Mouse (Mus musculus): Measurements from ENCODE around the gene Rps12-ps3. TPM values are rescaled to one million over a fixed set of nuclear protein-coding genes. Genes with fewer than 3 reads are reported as not detected.

Gene Rps12-ps3
- 9.8 and 28.2 TPM in 2 replicates for polyA plus RNA-seq (2014; fragmentation: Nextera tagmentation; extraction: Ambion mirVana)

DNA sequence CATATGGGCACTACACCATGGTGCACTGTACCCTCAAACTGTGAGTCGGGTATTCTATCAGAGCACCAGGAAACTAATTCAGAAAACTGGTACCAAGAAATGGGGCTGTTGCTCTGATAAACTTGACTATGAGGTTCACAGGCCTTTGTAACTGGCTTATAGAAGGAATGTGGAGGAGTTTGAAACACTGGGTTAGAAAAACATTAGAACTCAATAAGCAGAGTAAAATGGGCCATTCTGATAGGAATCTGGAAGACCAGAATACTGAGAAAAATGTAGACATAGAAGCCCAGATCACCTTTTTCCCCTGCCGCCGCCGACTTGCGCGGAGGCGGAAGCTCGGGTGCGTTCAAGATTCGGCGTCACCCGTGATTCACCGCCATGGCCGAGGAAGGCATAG lies at the start of gene Rps12-ps3:
Gene Rps12-ps3 (plus strand): TSS at position 301 of the 400 bp plus-strand sequence.
- no peak within 1 kb of the TSS for H3K4me3 ChIP-seq (ENCODE audit: low read depth, low read length)
- no peak within 1 kb of the TSS for H3K4me2 ChIP-seq (ENCODE audit: low read length)
- no peak within 1 kb of the TSS for H3K27ac ChIP-seq (ENCODE audit: low read depth, low read length)
- H3K9ac ChIP-seq (ENCODE audit: low read length), result no peak within 1 kb of the TSS
- no peaks in the 10 kb centered on the region for H3K27me3 ChIP-seq (replicated peaks; ENCODE audit: control insufficient read depth, insufficient read depth, low read length)
- ATAC-seq (no peak), DNase-seq (ENCODE audit: low spot score) (no peak)
- H3K36me3 ChIP-seq (ENCODE audit: control insufficient read depth, insufficient read depth, low read length), result peaks cover 11% of the 10 kb centered on the region; the same call in 1 of the 2 replicates
- WGBS, result 98% methylated on average over 11 of the region's 14 CpGs
- H3K9me3 ChIP-seq (replicated peaks; ENCODE audit: control insufficient read depth, low read length), result no peaks in the 10 kb centered on the region
- no peaks in the 10 kb centered on the region for H3K4me1 ChIP-seq (ENCODE audit: control insufficient read depth, insufficient read depth, low read length)

DNA sequence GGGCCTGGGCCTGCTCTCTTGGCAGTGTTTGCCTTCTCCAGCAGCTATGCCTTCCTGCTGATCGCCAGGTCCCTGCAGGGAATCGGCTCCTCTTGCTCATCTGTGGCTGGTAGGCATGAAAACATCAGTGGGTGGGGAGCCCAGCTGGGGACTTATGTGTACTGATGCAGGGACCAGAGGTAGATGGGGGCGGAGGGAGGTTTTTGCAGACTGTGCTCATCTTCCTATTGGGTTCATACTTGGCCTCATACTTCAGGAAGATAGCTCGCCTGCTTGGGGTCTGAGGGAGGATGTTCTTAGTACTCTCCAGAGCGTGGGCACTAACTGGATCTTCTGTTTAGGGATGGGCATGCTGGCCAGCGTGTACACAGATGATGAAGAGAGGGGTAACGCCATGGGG lies 48.9 kb upstream of the Rps12-ps3 start:
- H3K9ac ChIP-seq (ENCODE audit: low read length), result no peak overlapping the region
- no peaks in the 10 kb centered on the region for H3K4me1 ChIP-seq (ENCODE audit: control insufficient read depth, insufficient read depth, low read length)
- no peaks in the 10 kb centered on the region for H3K27me3 ChIP-seq (replicated peaks; ENCODE audit: control insufficient read depth, insufficient read depth, low read length)
- H3K4me2 ChIP-seq (ENCODE audit: low read length), result no peak overlapping the region
- H3K36me3 ChIP-seq (ENCODE audit: control insufficient read depth, insufficient read depth, low read length), result no peaks in the 10 kb centered on the region
- no peak for DNase-seq (ENCODE audit: low spot score)
- no peaks in the 10 kb centered on the region for H3K9me3 ChIP-seq (replicated peaks; ENCODE audit: control insufficient read depth, low read length)
- WGBS, result 92% methylated on average over 7 of the region's 7 CpGs
- H3K4me3 ChIP-seq (ENCODE audit: low read depth, low read length), result no peak overlapping the region
- no peak for ATAC-seq
- no peak overlapping the region for H3K27ac ChIP-seq (ENCODE audit: low read depth, low read length)

DNA sequence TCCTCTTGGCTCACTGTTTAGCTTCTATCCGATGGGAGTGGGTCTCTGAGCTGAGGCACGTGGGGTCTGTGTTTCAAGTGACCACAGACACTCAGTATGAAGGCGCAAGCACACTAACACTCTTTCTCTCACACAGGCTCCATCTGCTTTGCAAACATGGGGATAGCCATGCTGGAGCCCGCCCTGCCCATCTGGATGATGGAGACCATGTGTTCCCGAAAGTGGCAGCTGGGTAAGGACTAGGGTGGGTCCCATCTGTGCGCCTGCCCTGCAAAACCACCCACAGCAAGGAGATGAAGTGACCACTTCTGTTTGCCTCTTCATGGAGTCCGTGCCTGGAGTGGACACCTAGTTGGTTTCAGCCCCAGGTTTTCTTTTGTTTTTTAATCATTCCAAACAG lies 45.7 kb upstream of the Rps12-ps3 start:
- H3K4me1 ChIP-seq (ENCODE audit: control insufficient read depth, insufficient read depth, low read length), result no peaks in the 10 kb centered on the region
- 89% methylated on average over 7 of the region's 7 CpGs for WGBS
- no peaks in the 10 kb centered on the region for H3K27me3 ChIP-seq (replicated peaks; ENCODE audit: control insufficient read depth, insufficient read depth, low read length)
- H3K4me2 ChIP-seq (ENCODE audit: low read length), result no peak overlapping the region
- no peaks in the 10 kb centered on the region for H3K36me3 ChIP-seq (ENCODE audit: control insufficient read depth, insufficient read depth, low read length)
- H3K9ac ChIP-seq (ENCODE audit: low read length), result no peak overlapping the region
- DNase-seq (ENCODE audit: low spot score) (no peak), ATAC-seq (no peak)
- no peaks in the 10 kb centered on the region for H3K9me3 ChIP-seq (replicated peaks; ENCODE audit: control insufficient read depth, low read length)
- no peak overlapping the region for H3K4me3 ChIP-seq (ENCODE audit: low read depth, low read length)
- H3K27ac ChIP-seq (ENCODE audit: low read depth, low read length), result no peak overlapping the region

DNA sequence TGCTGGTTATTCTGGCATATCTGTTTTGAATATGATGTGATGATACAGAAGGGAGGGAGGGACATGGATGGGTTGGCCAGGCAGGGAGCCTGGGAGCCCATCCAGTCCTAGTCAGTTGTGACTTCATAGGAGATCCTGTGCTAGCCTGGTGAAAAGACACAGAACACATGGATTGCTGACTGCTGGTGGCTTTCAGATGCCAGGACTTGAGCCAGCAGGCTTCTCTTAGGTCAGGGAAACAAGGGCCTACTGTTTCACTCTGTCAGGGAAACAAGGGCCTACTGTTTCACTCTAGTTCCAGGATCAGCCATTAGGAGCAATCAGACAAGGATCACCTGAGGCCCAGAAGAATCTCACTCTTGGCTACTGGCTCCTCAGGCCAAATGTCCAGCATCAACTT lies 41.2 kb upstream of the Rps12-ps3 start:
- 0 out of 2 replicates have a peak, but pooled peaks cover 4% of the 10 kb centered on the region for H3K36me3 ChIP-seq (ENCODE audit: control insufficient read depth, insufficient read depth, low read length)
- no peaks in the 10 kb centered on the region for H3K27me3 ChIP-seq (replicated peaks; ENCODE audit: control insufficient read depth, insufficient read depth, low read length)
- DNase-seq (ENCODE audit: low spot score) (no peak), ATAC-seq (no peak)
- no peak overlapping the region for H3K9ac ChIP-seq (ENCODE audit: low read length)
- no peak overlapping the region for H3K4me2 ChIP-seq (ENCODE audit: low read length)
- H3K4me3 ChIP-seq (ENCODE audit: low read depth, low read length), result no peak overlapping the region
- H3K27ac ChIP-seq (ENCODE audit: low read depth, low read length), result no peak overlapping the region
- H3K9me3 ChIP-seq (replicated peaks; ENCODE audit: control insufficient read depth, low read length), result no peaks in the 10 kb centered on the region
- H3K4me1 ChIP-seq (ENCODE audit: control insufficient read depth, insufficient read depth, low read length), result no peaks in the 10 kb centered on the region

DNA sequence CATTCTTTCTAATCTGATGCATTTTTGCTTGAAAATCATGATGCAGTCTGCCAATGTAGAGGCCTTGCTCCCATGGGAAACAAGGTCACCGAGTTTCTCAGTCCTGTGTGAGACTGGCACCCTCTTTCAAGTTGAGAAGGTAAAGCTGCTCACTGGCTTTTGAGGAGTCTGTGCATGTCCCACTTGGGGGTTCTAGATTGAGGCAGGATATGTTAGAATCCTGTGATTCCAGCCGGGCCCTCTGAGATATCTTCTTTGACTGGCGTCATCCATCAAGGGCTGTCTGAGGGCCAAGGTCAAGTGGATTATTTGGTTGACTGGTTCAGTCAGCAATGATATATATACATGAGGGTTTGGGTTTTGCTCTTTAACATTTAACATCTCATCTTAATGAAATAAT lies 40.1 kb upstream of the Rps12-ps3 start:
- Histone ChIP-seq H3K27me3 (replicated peaks; ENCODE audit: control insufficient read depth, insufficient read depth, low read length) (no peaks in the 10 kb centered on the region), H3K36me3 (ENCODE audit: control insufficient read depth, insufficient read depth, low read length) (0 out of 2 replicates have a peak, but pooled peaks cover 4% of the 10 kb centered on the region), H3K9me3 (replicated peaks; ENCODE audit: control insufficient read depth, low read length) (no peaks in the 10 kb centered on the region), H3K4me2 (ENCODE audit: low read length) (no peak overlapping the region), H3K4me1 (ENCODE audit: control insufficient read depth, insufficient read depth, low read length) (no peaks in the 10 kb centered on the region), H3K9ac (ENCODE audit: low read length) (no peak overlapping the region), H3K27ac (ENCODE audit: low read depth, low read length) (no peak overlapping the region), H3K4me3 (ENCODE audit: low read depth, low read length) (no peak overlapping the region)
- no peak for DNase-seq (ENCODE audit: low spot score)
- no peak for ATAC-seq
- WGBS, result 93% methylated on average over 3 of the region's 3 CpGs

DNA sequence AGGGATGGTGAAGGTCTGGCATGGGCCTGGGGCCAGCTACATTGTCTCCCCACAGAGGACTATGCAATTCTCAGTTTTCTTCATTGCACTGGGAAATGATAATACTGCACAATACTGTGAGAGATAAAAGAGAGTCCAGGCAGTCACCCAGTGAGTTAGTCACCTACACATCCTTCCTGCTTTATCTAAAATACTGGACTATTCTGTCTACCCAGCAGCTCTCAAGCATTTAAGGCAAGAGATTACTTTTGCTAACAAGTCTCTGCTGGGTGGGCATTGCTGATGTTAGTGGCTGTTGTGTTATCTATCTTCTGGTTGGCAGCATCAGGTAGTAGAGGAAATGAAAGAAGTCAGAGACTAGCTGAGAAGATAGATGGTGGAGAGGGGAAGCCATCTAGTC lies 33.0 kb upstream of the Rps12-ps3 start:
- no peak overlapping the region for H3K9ac ChIP-seq (ENCODE audit: low read length)
- H3K36me3 ChIP-seq (ENCODE audit: control insufficient read depth, insufficient read depth, low read length), result peaks cover 7% of the 10 kb centered on the region; the same call in 1 of the 2 replicates
- no peaks in the 10 kb centered on the region for H3K4me1 ChIP-seq (ENCODE audit: control insufficient read depth, insufficient read depth, low read length)
- DNase-seq (ENCODE audit: low spot score), result no peak
- no peaks in the 10 kb centered on the region for H3K27me3 ChIP-seq (replicated peaks; ENCODE audit: control insufficient read depth, insufficient read depth, low read length)
- H3K27ac ChIP-seq (ENCODE audit: low read depth, low read length), result no peak overlapping the region
- ATAC-seq, result no peak
- no peaks in the 10 kb centered on the region for H3K9me3 ChIP-seq (replicated peaks; ENCODE audit: control insufficient read depth, low read length)
- no peak overlapping the region for H3K4me3 ChIP-seq (ENCODE audit: low read depth, low read length)
- no peak overlapping the region for H3K4me2 ChIP-seq (ENCODE audit: low read length)

DNA sequence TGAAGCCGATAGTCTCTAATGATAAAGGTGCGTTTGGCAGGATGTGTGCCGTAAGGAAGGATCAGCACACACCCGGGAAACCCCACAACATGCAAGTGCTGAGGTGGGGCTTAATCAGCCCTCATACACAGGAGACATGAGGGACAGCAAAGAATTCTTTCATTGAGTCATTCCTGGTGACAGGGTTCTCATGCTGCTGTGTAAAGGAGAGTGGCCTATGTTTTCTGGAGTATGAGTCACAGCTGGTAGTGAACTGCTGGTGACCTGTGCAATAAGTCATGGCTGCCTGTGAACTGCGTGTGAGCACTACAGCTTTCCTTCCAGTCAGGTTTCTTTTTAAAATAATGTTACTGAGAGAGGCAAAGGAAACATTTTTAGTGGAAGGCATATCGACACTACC lies 32.3 kb upstream of the Rps12-ps3 start:
- no peak for ATAC-seq
- no peak overlapping the region for H3K27ac ChIP-seq (ENCODE audit: low read depth, low read length)

DNA sequence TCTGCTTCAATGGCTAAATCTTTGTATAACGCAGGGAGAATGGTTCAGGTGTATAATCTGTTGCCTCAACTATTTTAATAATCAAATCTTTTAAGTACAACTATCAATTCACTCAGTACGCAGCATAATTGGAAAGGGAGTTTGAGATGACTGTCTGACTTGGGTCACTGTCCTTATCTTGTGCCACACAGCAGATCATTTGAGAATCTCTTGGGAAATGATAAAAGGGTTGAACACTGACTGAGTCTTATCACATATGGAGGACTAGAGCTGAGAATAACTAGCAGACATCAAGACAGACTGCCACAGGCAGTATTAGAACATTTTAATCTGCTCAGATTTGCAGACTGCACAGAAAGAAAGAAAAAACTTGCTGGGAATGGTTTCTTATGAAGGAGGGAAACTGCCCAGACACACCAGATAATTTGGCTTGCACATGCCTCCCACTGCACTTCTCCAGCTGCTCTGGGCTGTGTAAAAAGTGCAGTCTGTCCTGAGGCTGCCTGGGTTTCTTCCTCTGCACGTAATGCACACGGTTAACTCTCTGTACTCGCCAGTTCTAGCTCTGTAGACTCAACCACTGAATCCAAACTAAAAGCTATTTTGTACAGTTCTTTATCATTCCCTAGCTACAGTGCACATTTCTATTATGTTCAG lies 29.8 kb upstream of the Rps12-ps3 start:
- peaks cover 6% of the 10 kb centered on the region; the same call in 1 of the 2 replicates for H3K36me3 ChIP-seq (ENCODE audit: control insufficient read depth, insufficient read depth, low read length)
- no peak overlapping the region for H3K9ac ChIP-seq (ENCODE audit: low read length)
- no peaks in the 10 kb centered on the region for H3K4me1 ChIP-seq (ENCODE audit: control insufficient read depth, insufficient read depth, low read length)
- H3K9me3 ChIP-seq (replicated peaks; ENCODE audit: control insufficient read depth, low read length), result no peaks in the 10 kb centered on the region
- no peak overlapping the region for H3K4me2 ChIP-seq (ENCODE audit: low read length)
- DNase-seq (ENCODE audit: low spot score) (no peak), ATAC-seq (no peak)
- no peak overlapping the region for H3K27ac ChIP-seq (ENCODE audit: low read depth, low read length)
- 82% methylated on average over 5 of the region's 5 CpGs for WGBS
- no peak overlapping the region for H3K4me3 ChIP-seq (ENCODE audit: low read depth, low read length)
- no peaks in the 10 kb centered on the region for H3K27me3 ChIP-seq (replicated peaks; ENCODE audit: control insufficient read depth, insufficient read depth, low read length)

More for the DNA sequence above, 32.3 kb upstream of the Rps12-ps3 start:
- Histone ChIP-seq H3K9ac (ENCODE audit: low read length) (no peak overlapping the region), H3K9me3 (replicated peaks; ENCODE audit: control insufficient read depth, low read length) (no peaks in the 10 kb centered on the region), H3K4me2 (ENCODE audit: low read length) (no peak overlapping the region), H3K36me3 (ENCODE audit: control insufficient read depth, insufficient read depth, low read length) (peaks cover 7% of the 10 kb centered on the region; the same call in 1 of the 2 replicates), H3K27me3 (replicated peaks; ENCODE audit: control insufficient read depth, insufficient read depth, low read length) (no peaks in the 10 kb centered on the region), H3K4me3 (ENCODE audit: low read depth, low read length) (no peak overlapping the region), H3K4me1 (ENCODE audit: control insufficient read depth, insufficient read depth, low read length) (no peaks in the 10 kb centered on the region)
- 89% methylated on average over 6 of the region's 6 CpGs for WGBS
- DNase-seq (ENCODE audit: low spot score), result no peak

DNA sequence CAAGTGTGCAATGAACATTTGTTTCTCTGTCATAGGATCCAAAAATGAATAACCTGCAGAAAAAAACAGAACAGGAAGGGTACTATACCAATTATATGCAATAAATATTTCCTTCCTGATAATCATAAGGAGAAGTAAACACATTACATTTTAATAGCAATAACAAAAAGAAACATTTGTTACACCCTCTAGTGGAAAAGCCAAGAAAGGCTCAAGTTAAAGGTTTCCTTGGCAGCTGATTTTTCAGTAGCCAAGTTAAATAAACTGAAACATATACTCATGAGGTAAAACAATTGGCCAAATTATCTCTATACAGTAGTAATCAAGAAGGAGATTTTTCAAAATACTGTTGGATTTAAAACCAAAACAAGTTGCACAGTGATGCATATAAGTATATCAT lies 6.8 kb upstream of the Rps12-ps3 start:
- Histone ChIP-seq H3K27ac (ENCODE audit: low read depth, low read length) (no peak overlapping the region), H3K4me2 (ENCODE audit: low read length) (no peak overlapping the region), H3K9me3 (replicated peaks; ENCODE audit: control insufficient read depth, low read length) (no peaks in the 10 kb centered on the region), H3K4me3 (ENCODE audit: low read depth, low read length) (no peak overlapping the region), H3K36me3 (ENCODE audit: control insufficient read depth, insufficient read depth, low read length) (0 out of 2 replicates have a peak, but pooled peaks cover 5% of the 10 kb centered on the region), H3K27me3 (replicated peaks; ENCODE audit: control insufficient read depth, insufficient read depth, low read length) (no peaks in the 10 kb centered on the region), H3K4me1 (ENCODE audit: control insufficient read depth, insufficient read depth, low read length) (no peaks in the 10 kb centered on the region), H3K9ac (ENCODE audit: low read length) (no peak overlapping the region)
- ATAC-seq (no peak), DNase-seq (ENCODE audit: low spot score) (peak; percentile 18)

All from forebrain, embryonic 14.5 days (tissue).